Mouse (Mus musculus) neutrophil, adult 65 days (primary cell): ENCODE data around the gene Zbtb17. TPM values are rescaled to one million over a fixed set of nuclear protein-coding genes. Genes with fewer than 3 reads are reported as not detected.

ENCODE experiments used
- total RNA-seq: library from RNA; stranded (reverse); gene quantifications from 2 replicates; pipeline ENCODE4 v1.2.4, GENCODE M21; 2023

The Zbtb17 gene
- 32.0 and 36.4 TPM in 2 replicates for total RNA-seq

GRCm38 (mm10) chr4:141444451-141445327 lies at the start of gene Zbtb17:
TSS of gene Zbtb17 (plus strand) at chr4:141444654.

GRCm38 (mm10) chr4:141398545-141398944 lies 45.9 kb upstream of the Zbtb17 start, which contains the start of gene Clcnka:
TSS of gene Clcnka (minus strand) at chr4:141398724.

GRCm38 (mm10) chr4:141415924-141416323 lies 28.5 kb upstream of the Zbtb17 start, which contains the start of gene Clcnkb:
TSS of gene Clcnkb (minus strand) at chr4:141416014.

GRCm38 (mm10) chr4:141420192-141420829 lies 24.1 kb upstream of the Zbtb17 start, which contains the start of gene Hspb7:
TSS of gene Hspb7 (plus strand) at chr4:141420779.

GRCm38 (mm10) chr4:141435974-141436373 lies 8.5 kb upstream of the Zbtb17 start, which contains the start of gene Srarp:
TSS of gene Srarp (minus strand) at chr4:141436105.

Other genes starting within 250 kb of the Zbtb17 start
- 0.54 and 1.3 TPM in 2 replicates for gene Rsg1, start 230.7 kb upstream of the Zbtb17 start, total RNA-seq
- not detected in 2 replicates for gene Arhgef19, start 205.2 kb upstream of the Zbtb17 start, total RNA-seq
- 0.76 and 1.1 TPM in 2 replicates for gene Epha2, start 143.4 kb upstream of the Zbtb17 start, total RNA-seq
- not detected in 2 replicates for gene Fam131c, start 76.4 kb upstream of the Zbtb17 start, total RNA-seq
- gene Clcnka, start 45.9 kb upstream of the Zbtb17 start, total RNA-seq: not detected in 2 replicates
- not detected in 2 replicates for gene Clcnkb, start 28.6 kb upstream of the Zbtb17 start, total RNA-seq
- not detected in 2 replicates for gene Hspb7, start 23.9 kb upstream of the Zbtb17 start, total RNA-seq
- gene Srarp, start 8.5 kb upstream of the Zbtb17 start, total RNA-seq: not detected in 2 replicates
- 88.6 and 113 TPM in 2 replicates for gene Spen, start 93.9 kb downstream of the Zbtb17 start, total RNA-seq
- not detected in 2 replicates for gene Fblim1, start 161.4 kb downstream of the Zbtb17 start, total RNA-seq
- gene Tmem82, start 174.0 kb downstream of the Zbtb17 start, total RNA-seq: not detected in 2 replicates
- gene Slc25a34, start 179.2 kb downstream of the Zbtb17 start, total RNA-seq: 0.22 TPM in 1 of 2 replicates, not detected in the other
- 60.3 and 80.1 TPM in 2 replicates for gene Plekhm2, start 220.2 kb downstream of the Zbtb17 start, total RNA-seq
- 0.51 TPM in 1 of 2 replicates, not detected in the other for gene Rsc1a1, start 240.9 kb downstream of the Zbtb17 start, total RNA-seq